Comparison of ENCODE assay signal across 18 mouse cellular contexts in the genomic region with DNA sequence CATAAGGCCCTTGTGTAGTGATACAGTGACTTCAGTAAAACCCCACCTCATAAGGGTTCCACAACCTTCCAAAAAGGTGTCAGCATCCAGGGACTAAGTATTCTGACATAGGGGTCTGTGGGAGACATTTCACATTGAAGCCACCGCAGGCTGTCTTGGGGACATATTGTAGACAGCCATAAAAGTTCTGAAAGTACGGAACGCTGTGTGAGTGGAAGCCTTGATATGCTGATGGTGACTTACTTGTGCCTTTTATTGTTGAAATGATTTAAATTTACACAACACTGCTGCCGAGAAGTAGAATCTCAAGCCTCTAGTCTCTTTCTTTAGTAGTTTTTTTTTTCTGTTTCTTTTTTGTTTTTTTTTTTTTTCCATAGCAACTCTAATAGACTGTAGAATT.
A peak's percentile ranks its signal among the peaks of the same experiment; 100 is the strongest.
DNase-seq lines count a peak whose midpoint lies in the region; ATAC-seq and TF ChIP-seq lines count a peak whose summit lies in the region.
"Had no signal": no experiment of that assay in that cellular context is flagged by ENCODE, and none has a peak within 500 bp of the region (broad histone marks: within the 10 kb centered on the region; RNA-seq: fewer than 3 reads in every experiment).

No protein-coding gene starts in this region.

- H3K27me3 ChIP-seq in forebrain, embryonic 12.5 days = peaks cover 4% of the 10 kb centered on the region; the same call in 1 of the 2 replicates
- H3K27me3 ChIP-seq in forebrain, embryonic 14.5 days (replicated peaks; ENCODE audit: control insufficient read depth, insufficient read depth, low read length) = 0 out of 2 replicates have a peak, but pooled peaks cover 4% of the 10 kb centered on the region
- no peaks in the 10 kb centered on the region for H3K27me3 ChIP-seq in forebrain, embryonic 15.5 days
- H3K27me3 ChIP-seq in forebrain, postnatal 0 days (ENCODE audit: insufficient read depth, low read length) = no peaks in the 10 kb centered on the region
- H3K27me3 ChIP-seq: embryonic facial prominence, embryonic 12.5 days had no signal

- no peak overlapping the region for H3K4me2 ChIP-seq in forebrain, embryonic 12.5 days
- H3K4me2 ChIP-seq in forebrain, embryonic 14.5 days (ENCODE audit: low read length) = no peak overlapping the region
- no peak overlapping the region for H3K4me2 ChIP-seq in forebrain, embryonic 15.5 days (replicated peaks)
- no peak overlapping the region for H3K4me2 ChIP-seq in forebrain, postnatal 0 days (ENCODE audit: low read depth)
- H3K4me2 ChIP-seq: embryonic facial prominence, embryonic 12.5 days had no signal

- no peak for ATAC-seq in forebrain, embryonic 12.5 days (ENCODE audit: low FRiP score)
- no peak for ATAC-seq in forebrain, embryonic 14.5 days
- ATAC-seq in forebrain, embryonic 15.5 days (replicated peaks) = no peak
- no peak for ATAC-seq in forebrain, postnatal 0 days

- no peak overlapping the region for H3K4me3 ChIP-seq in forebrain, embryonic 12.5 days (replicated peaks)
- H3K4me3 ChIP-seq in forebrain, embryonic 14.5 days (ENCODE audit: low read depth, low read length) = no peak overlapping the region
- no peak overlapping the region for H3K4me3 ChIP-seq in forebrain, embryonic 15.5 days
- no peak overlapping the region for H3K4me3 ChIP-seq in forebrain, postnatal 0 days (ENCODE audit: low read depth, low read length)
- H3K4me3 ChIP-seq in ES-E14 (ENCODE audit: insufficient read depth in 1 of 2, low read depth in 1 of 2, low read length in 2 of 2, poor library complexity in 1 of 2, severe bottlenecking in 1 of 2) = no peak overlapping the region
- H3K4me3 ChIP-seq: embryonic facial prominence, embryonic 10.5 days; embryonic facial prominence, embryonic 12.5 days had no signal

- H3K4me1 ChIP-seq in forebrain, embryonic 12.5 days = peaks cover 20% of the 10 kb centered on the region
- peaks cover 12% of the 10 kb centered on the region for H3K4me1 ChIP-seq in forebrain, embryonic 14.5 days (ENCODE audit: control insufficient read depth, insufficient read depth, low read length)
- peaks cover 15% of the 10 kb centered on the region for H3K4me1 ChIP-seq in forebrain, embryonic 15.5 days
- peaks cover 6% of the 10 kb centered on the region; the same call in 1 of the 2 replicates for H3K4me1 ChIP-seq in forebrain, postnatal 0 days (ENCODE audit: insufficient read depth)
- H3K4me1 ChIP-seq in ES-E14 (ENCODE audit: control insufficient read depth in 2 of 2, insufficient read depth in 2 of 2, low read length in 2 of 2, poor library complexity in 1 of 2) = no peaks in the 10 kb centered on the region

- no peak overlapping the region for H3K9ac ChIP-seq in forebrain, embryonic 12.5 days
- no peak overlapping the region for H3K9ac ChIP-seq in forebrain, embryonic 14.5 days (ENCODE audit: low read length)
- no peak overlapping the region for H3K9ac ChIP-seq in forebrain, embryonic 15.5 days (replicated peaks)
- no peak overlapping the region for H3K9ac ChIP-seq in forebrain, postnatal 0 days
- no peak overlapping the region for H3K9ac ChIP-seq in ES-E14 (ENCODE audit: insufficient read depth, low read depth, low read length, poor library complexity, severe bottlenecking)
- H3K9ac ChIP-seq: embryonic facial prominence, embryonic 12.5 days had no signal

- TF ChIP-seq CTCF in forebrain, postnatal 0 days (IDR thresholded peaks at IDR 0.05; ENCODE audit: low read depth) = no peak

- no peaks in the 10 kb centered on the region for H3K36me3 ChIP-seq in forebrain, embryonic 12.5 days (replicated peaks)
- H3K36me3 ChIP-seq in forebrain, embryonic 14.5 days (ENCODE audit: control insufficient read depth, insufficient read depth, low read length) = no peaks in the 10 kb centered on the region
- no peaks in the 10 kb centered on the region for H3K36me3 ChIP-seq in forebrain, embryonic 15.5 days
- no peaks in the 10 kb centered on the region for H3K36me3 ChIP-seq in forebrain, postnatal 0 days (ENCODE audit: insufficient read depth)
- H3K36me3 ChIP-seq in ES-E14 (ENCODE audit: control insufficient read depth, insufficient read depth, low read length, poor library complexity, severe bottlenecking) = no peaks in the 10 kb centered on the region
- H3K36me3 ChIP-seq: embryonic facial prominence, embryonic 10.5 days; embryonic facial prominence, embryonic 12.5 days had no signal

- DNase-seq in forebrain, embryonic 14.5 days (ENCODE audit: low spot score) = no peak
- DNase-seq in forebrain, postnatal 0 days = no peak
- no peak for DNase-seq in ES-E14 (ENCODE audit: low read depth, low spot score)
- peak; percentile 50 for DNase-seq in ZHBTc4 (ENCODE audit: low read depth, low spot score)
- no peak for DNase-seq in layer of hippocampus, adult 8-10 months (ENCODE audit: low spot score in 2 of 2)
- no peak for DNase-seq in cerebellum, adult 9-10 months
- DNase-seq: adrenal gland, adult 2 months; adrenal gland, postnatal 10 days; adrenal gland, postnatal 25 days; cerebellum, adult 11 months; cerebellum, adult 18-20 months; cerebellum, adult 8-10 months; cerebellum, postnatal 10 days; cerebellum, postnatal 25 days had no signal

- in situ Hi-C loops in ES-E14 (cut with MboI; ENCODE audit: low sequenced_read_pairs in 2 of 2, unreplicated experiment in 2 of 2) = no loop called here

- WGBS in forebrain, embryonic 12.5 days = 77% methylated on average over 4 of the region's 4 CpGs
- WGBS in forebrain, embryonic 14.5 days = 74% methylated on average over 4 of the region's 4 CpGs
- WGBS in forebrain, embryonic 15.5 days = 75% methylated on average over 4 of the region's 4 CpGs
- 80% methylated on average over 4 of the region's 4 CpGs for WGBS in forebrain, postnatal 0 days

- H3K27ac ChIP-seq in forebrain, embryonic 12.5 days = 0 out of 2 replicates have a peak overlapping the region, but pooled peaks have one; percentile 70
- H3K27ac ChIP-seq in forebrain, embryonic 14.5 days (ENCODE audit: low read depth, low read length) = no peak overlapping the region
- peak overlapping the region; percentile 58; the same call in 1 of the 2 replicates for H3K27ac ChIP-seq in forebrain, embryonic 15.5 days (replicated peaks)
- H3K27ac ChIP-seq in forebrain, postnatal 0 days (ENCODE audit: low read depth, low read length) = no peak overlapping the region
- no peak overlapping the region for H3K27ac ChIP-seq in ES-E14 (ENCODE audit: insufficient read depth, low read depth, low read length, poor library complexity, severe bottlenecking)
- H3K27ac ChIP-seq: embryonic facial prominence, embryonic 10.5 days; embryonic facial prominence, embryonic 12.5 days had no signal

- H3K9me3 ChIP-seq in forebrain, embryonic 12.5 days = no peaks in the 10 kb centered on the region
- H3K9me3 ChIP-seq in forebrain, embryonic 14.5 days (replicated peaks; ENCODE audit: control insufficient read depth, low read length) = no peaks in the 10 kb centered on the region
- H3K9me3 ChIP-seq in forebrain, embryonic 15.5 days = no peaks in the 10 kb centered on the region
- no peaks in the 10 kb centered on the region for H3K9me3 ChIP-seq in forebrain, postnatal 0 days (ENCODE audit: low read length)
- no peaks in the 10 kb centered on the region for H3K9me3 ChIP-seq in ES-E14 (ENCODE audit: control insufficient read depth, insufficient read depth, low read depth, low read length)
- H3K9me3 ChIP-seq: embryonic facial prominence, embryonic 10.5 days; embryonic facial prominence, embryonic 12.5 days had no signal

TF ChIP-seq in ES-E14, 5 proteins besides CTCF, POLR2A, EP300 and RAD21:
- no peak for TF ChIP-seq CHD2 (IDR thresholded peaks at IDR 0.05; ENCODE audit: low read depth, low read length)
- TF ChIP-seq MAFK (IDR thresholded peaks at IDR 0.05; ENCODE audit: insufficient read depth, low read depth, low read length) = no peak
- no peak for TF ChIP-seq HCFC1 (IDR thresholded peaks at IDR 0.05; ENCODE audit: borderline replicate concordance, insufficient read depth, low read length)
- 0 out of 2 replicates have a peak, but pooled peaks have one; percentile 58 for TF ChIP-seq ZNF384 (IDR thresholded peaks at IDR 0.05; ENCODE audit: low read depth, low read length)

Comparison
In these comparisons a context has a peak if more than half of its experiments do, and no peak if none do; other contexts are left out.
1. H3K27ac ChIP-seq: peak in forebrain, embryonic 12.5 days (single experiment) and forebrain, embryonic 15.5 days (single experiment); none in forebrain, embryonic 14.5 days (single experiment), forebrain, postnatal 0 days (single experiment) and ES-E14 (single experiment).